Mouse (Mus musculus) limb, embryonic 11.5 days (tissue): ENCODE data around the gene Vill. TPM values are rescaled to one million over a fixed set of nuclear protein-coding genes. Genes with fewer than 3 reads are reported as not detected.

Experiments used
- ATAC-seq: fragments of 200-750 bp; cut with Nextera tagmentation; 2 replicates; pipeline ENCODE4 v1.8.0; 2017; ENCODE audit warnings: low read depth; ENCODE audit not compliant: insufficient number of reproducible peaks, low FRiP score, low TSS enrichment
- DNase-seq: peaks from one replicate; pipeline ENCODE4 v3.0.0-alpha.2; 2015; ENCODE audit warnings: low spot score
- H3K27ac ChIP-seq: fragments of 300-500 bp; sonication (generic); replicated peaks from 2 replicates; pipeline ENCODE4 v1.5.1; 2014; ENCODE audit warnings: low read depth, mild to moderate bottlenecking, low read length
- H3K27me3 ChIP-seq: fragments of 300-500 bp; sonication (generic); 2 replicates; pipeline ENCODE4 v1.6.1; 2014; ENCODE audit warnings: mild to moderate bottlenecking, low read length, mixed read lengths; ENCODE audit not compliant: control insufficient read depth, insufficient read depth
- H3K36me3 ChIP-seq: fragments of 300-500 bp; sonication (generic); 2 replicates; pipeline ENCODE4 v1.6.1; 2014; ENCODE audit warnings: mild to moderate bottlenecking, low read length, moderate library complexity, mixed read lengths; ENCODE audit not compliant: control insufficient read depth, insufficient read depth
- H3K4me1 ChIP-seq: fragments of 300-500 bp; sonication (generic); 2 replicates; pipeline ENCODE4 v1.6.1; 2014; ENCODE audit warnings: low read length, mixed read lengths; ENCODE audit not compliant: control insufficient read depth, insufficient read depth
- H3K4me2 ChIP-seq: fragments of 300-500 bp; sonication (generic); 2 replicates; pipeline ENCODE4 v1.6.1; 2014; ENCODE audit warnings: low read depth, mild to moderate bottlenecking, moderate library complexity; ENCODE audit not compliant: severe bottlenecking
- H3K4me3 ChIP-seq: fragments of 300-500 bp; sonication (generic); 2 replicates; pipeline ENCODE4 v1.5.1; 2014; ENCODE audit warnings: low read depth, low read length
- H3K9ac ChIP-seq: fragments of 300-500 bp; sonication (generic); 2 replicates; pipeline ENCODE4 v1.6.1; 2014; ENCODE audit warnings: mild to moderate bottlenecking, low read length
- H3K9me3 ChIP-seq: fragments of 300-500 bp; sonication (generic); 2 replicates; pipeline ENCODE4 v1.6.1; 2016; ENCODE audit warnings: low read length; ENCODE audit not compliant: control insufficient read depth
- WGBS: fragments of 180-500 bp; shearing (Covaris S2); extraction: QIAGEN DNeasy Blood & Tissue Kit; methylation state at CpG from one replicate; pipeline ENCODE4 v1.1.7; 2014; 5-methylcytosine and 5-hydroxymethylcytosine counted together
- polyA plus RNA-seq: library from polyadenylated mRNA; unstranded; fragments of >200 nt; fragmentation: Nextera tagmentation; extraction: Ambion mirVana; gene quantifications from 2 replicates; pipeline ENCODE4 v1.2.1, GENCODE M21; 2014

Vill gene
- polyA plus RNA-seq, 1 experiment from 2014 or later, result 26.5 TPM

DNA sequence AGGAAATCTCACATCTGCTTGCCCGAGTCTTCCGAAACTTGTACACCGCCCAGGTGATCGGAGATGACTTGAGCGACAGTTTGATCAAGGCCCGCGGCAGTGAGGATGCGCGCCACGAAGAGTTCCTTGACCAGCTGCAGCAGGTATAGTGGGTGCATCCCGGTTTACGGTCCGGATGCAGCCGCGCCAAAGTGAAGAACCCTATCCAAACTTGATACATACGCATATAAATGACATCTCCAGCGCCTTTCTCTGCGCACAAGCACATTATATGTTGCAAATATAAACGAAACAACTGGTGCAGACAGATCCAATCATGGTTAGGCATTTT, 50.2 kb downstream of the Vill start:
- 0 out of 2 replicates have a peak, but pooled peaks have one; percentile 3 for ATAC-seq
- WGBS, result 3% methylated on average over 19 of the region's 19 CpGs

DNA sequence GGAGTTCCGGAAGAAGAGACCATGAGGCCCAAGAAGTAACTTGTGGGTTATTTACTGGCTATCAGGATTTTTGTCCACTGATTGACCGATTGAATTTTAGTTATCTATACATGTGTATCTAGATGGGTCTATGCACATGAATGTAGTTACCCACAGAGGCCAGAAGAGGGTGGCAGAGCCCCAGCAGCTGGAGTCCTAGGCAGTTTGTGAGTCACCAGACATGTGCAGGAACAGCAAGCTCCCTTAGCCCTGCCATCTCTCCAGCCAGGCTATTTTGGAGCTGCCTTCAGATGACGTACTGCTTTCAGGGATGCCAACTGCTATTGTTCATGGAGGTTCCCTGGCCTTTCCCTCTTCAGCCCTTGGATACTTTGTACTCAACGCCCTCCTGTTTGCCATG, 55.0 kb downstream of the Vill start:
- DNase-seq (peak; percentile 47), ATAC-seq (no peak)
- no peak overlapping the region for H3K9ac ChIP-seq
- no peak overlapping the region for H3K4me3 ChIP-seq
- H3K36me3 ChIP-seq, result no peaks in the 10 kb centered on the region
- H3K9me3 ChIP-seq, result no peaks in the 10 kb centered on the region
- H3K4me2 ChIP-seq, result no peak overlapping the region
- no peak overlapping the region for H3K27ac ChIP-seq
- WGBS, result 87% methylated on average over 4 of the region's 4 CpGs
- H3K4me1 ChIP-seq, result peaks cover 18% of the 10 kb centered on the region
- H3K27me3 ChIP-seq, result peaks cover 2% of the 10 kb centered on the region; the same call in 1 of the 2 replicates

More for the DNA sequence above, 50.2 kb downstream of the Vill start:
- Histone ChIP-seq H3K27me3 (peaks cover 2% of the 10 kb centered on the region; the same call in 1 of the 2 replicates), H3K36me3 (no peaks in the 10 kb centered on the region), H3K9ac (no peak overlapping the region; the same call in 1 of the 2 replicates), H3K4me2 (peak overlapping the region; percentile 69), H3K27ac (no peak overlapping the region), H3K4me1 (0 out of 2 replicates have a peak, but pooled peaks cover 2% of the 10 kb centered on the region), H3K9me3 (no peaks in the 10 kb centered on the region), H3K4me3 (peak overlapping the region; percentile 54)
- DNase-seq, result no peak

DNA sequence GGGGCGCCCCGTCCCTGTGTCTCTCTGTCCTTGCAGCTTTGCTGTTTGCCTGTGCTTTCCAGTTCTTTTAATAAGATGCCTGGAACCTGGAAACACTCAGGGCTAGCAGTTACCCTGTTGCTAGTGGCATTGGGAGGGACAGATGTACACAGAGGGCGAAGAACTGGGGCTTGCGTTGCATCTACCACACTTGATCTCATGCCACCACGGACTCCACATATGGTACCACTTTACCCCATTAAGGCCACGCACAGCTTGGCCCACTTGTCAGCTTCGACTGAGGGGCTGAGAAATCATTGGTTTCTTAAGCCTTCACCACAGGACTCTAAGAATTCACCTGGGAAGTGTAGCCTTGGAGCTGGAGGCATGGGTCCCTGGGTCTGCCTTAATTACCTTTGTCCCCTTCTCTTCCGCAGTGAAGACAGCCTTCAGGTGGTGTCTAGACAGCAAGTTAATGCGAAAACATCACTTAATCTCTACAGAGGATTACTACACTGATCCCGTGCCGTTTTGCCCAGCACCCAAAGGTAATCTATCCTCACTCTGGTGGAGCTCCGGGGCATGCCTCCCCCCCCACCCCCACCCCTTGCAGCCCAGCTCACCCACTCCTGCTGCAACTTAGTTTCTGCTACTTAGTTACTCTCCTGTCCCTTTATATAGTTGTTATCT, 57.2 kb downstream of the Vill start:
- H3K9me3 ChIP-seq, result no peaks in the 10 kb centered on the region
- no peaks in the 10 kb centered on the region for H3K36me3 ChIP-seq
- no peak overlapping the region for H3K9ac ChIP-seq
- peaks cover 15% of the 10 kb centered on the region for H3K4me1 ChIP-seq
- DNase-seq (peak; percentile 50), ATAC-seq (peak; percentile 46; the same call in 1 of the 2 replicates)
- peak overlapping the region; percentile 8; the same call in 1 of the 2 replicates for H3K27ac ChIP-seq
- 29% methylated on average over 12 of the region's 12 CpGs for WGBS
- no peak overlapping the region for H3K4me3 ChIP-seq
- no peak overlapping the region for H3K4me2 ChIP-seq
- H3K27me3 ChIP-seq, result no peaks in the 10 kb centered on the region

DNA sequence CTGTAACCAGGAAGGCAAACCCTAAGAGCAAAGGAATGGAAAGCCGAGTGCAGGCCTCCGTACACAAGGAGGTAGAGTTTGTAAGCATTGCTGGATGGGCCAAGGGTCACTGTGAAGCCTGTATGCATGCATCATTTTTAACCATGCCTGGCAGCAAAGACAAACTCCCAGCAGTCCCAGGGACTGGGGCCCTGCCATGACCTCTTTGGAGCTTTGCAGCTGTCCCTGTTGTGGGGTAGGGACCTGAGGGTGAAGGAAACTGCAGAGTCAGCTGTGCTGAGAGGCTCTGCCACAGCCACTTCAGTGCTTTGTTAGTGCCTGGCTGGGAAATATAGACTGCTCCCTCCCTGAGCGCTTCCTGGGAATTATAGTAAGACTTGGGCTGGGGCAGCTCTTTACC, 58.1 kb downstream of the Vill start:
- H3K9me3 ChIP-seq, result no peaks in the 10 kb centered on the region
- 53% methylated on average over 3 of the region's 3 CpGs for WGBS
- no peak overlapping the region for H3K9ac ChIP-seq
- peak overlapping the region; percentile 60 for H3K27ac ChIP-seq
- H3K4me3 ChIP-seq, result no peak overlapping the region
- DNase-seq, result peak; percentile 31
- H3K36me3 ChIP-seq, result no peaks in the 10 kb centered on the region
- H3K4me1 ChIP-seq, result peaks cover 15% of the 10 kb centered on the region
- H3K27me3 ChIP-seq, result no peaks in the 10 kb centered on the region
- ATAC-seq, result no peak
- H3K4me2 ChIP-seq, result no peak overlapping the region

DNA sequence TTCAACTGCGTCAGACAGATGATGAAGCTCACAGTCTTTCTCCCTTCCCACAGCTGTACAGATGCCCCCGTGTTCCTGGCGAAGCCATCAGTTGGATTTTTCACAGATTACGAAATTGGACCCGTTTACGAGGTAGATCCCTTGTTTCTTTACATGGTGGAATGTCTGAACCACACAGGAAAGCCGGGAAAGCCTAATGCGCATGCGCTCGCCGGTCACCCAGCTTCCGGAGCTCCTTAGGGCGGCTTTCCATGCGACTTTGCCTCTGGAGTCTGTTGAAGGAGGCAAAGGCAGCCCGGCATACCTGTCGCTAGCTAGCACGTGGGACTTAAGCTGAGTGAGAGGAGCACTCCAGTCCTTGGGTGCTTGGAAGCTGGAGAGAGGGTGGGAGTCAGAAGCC, 62.3 kb downstream of the Vill start:
- Histone ChIP-seq H3K4me3 (no peak overlapping the region), H3K36me3 (no peaks in the 10 kb centered on the region), H3K27ac (no peak overlapping the region), H3K9me3 (no peaks in the 10 kb centered on the region), H3K4me2 (no peak overlapping the region), H3K27me3 (no peaks in the 10 kb centered on the region), H3K4me1 (peaks cover 9% of the 10 kb centered on the region), H3K9ac (no peak overlapping the region)
- ATAC-seq, result no peak
- DNase-seq, result no peak
- 85% methylated on average over 17 of the region's 17 CpGs for WGBS

DNA sequence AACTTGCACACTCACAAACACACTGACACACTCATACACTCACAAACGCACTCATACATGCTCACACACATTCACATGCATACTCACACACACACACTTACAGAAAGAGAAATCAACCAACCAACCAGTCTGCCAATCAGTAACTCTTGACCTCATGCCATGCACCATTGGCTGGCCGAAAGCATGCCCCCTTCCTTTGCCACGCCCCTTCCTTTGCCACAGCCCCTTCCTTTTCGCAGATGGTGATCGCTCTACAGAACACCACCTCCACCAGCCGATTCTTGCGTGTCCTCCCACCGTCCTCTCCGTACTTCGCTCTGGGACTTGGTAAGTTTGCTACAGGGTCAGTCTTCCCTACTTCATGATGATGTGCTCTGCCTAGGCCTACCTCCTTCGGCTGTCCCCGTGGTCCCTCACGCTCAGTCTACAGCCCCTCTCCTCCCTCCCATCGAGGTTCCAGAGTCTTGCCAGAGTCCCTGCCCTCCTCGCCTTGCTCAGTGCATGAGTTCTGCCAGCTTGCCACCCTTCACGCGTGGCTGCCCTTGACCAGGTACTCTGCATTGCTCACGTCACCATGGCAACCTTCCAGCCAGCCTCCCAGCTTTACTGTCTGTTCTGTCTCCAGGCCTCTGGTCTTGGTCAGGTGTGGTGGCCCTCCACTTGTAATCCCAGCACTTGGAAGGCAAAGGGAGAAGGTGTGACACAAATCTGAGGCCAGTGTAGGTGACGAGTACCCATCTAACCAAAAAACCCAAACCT, 67.0 kb downstream of the Vill start:
- Histone ChIP-seq H3K27me3 (no peaks in the 10 kb centered on the region), H3K4me3 (no peak overlapping the region), H3K4me2 (no peak overlapping the region), H3K9ac (no peak overlapping the region), H3K9me3 (no peaks in the 10 kb centered on the region), H3K36me3 (no peaks in the 10 kb centered on the region), H3K4me1 (no peaks in the 10 kb centered on the region), H3K27ac (no peak overlapping the region)
- DNase-seq, result no peak
- WGBS, result 89% methylated on average over 19 of the region's 19 CpGs
- no peak for ATAC-seq

DNA sequence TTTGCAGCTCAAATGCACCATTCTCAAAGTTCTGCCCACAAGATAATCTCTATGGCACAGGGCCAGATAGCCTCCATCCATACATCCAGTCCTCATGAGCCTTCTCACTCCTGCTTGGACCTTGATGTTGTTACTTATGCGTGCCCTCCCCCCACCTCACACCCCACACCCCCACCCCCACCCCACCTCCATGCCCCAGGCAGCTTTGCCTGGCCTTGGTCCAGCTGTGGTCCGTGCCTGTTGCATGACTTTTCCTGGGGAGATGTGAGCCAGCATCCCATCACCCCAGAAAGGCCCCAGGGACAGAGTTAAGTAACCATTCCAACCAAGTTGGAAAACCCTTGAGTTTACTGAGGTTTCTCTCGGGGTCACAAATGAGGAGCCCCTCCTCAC, 67.6 kb downstream of the Vill start:
- Histone ChIP-seq H3K9ac (no peak overlapping the region), H3K9me3 (no peaks in the 10 kb centered on the region), H3K4me3 (no peak overlapping the region), H3K27me3 (no peaks in the 10 kb centered on the region), H3K36me3 (no peaks in the 10 kb centered on the region), H3K4me2 (no peak overlapping the region), H3K4me1 (no peaks in the 10 kb centered on the region), H3K27ac (no peak overlapping the region)
- DNase-seq, result no peak
- 69% methylated on average over 3 of the region's 3 CpGs for WGBS
- ATAC-seq, result no peak
